Mouse (Mus musculus): ENCODE data around the gene Tasp1. TPM values are rescaled to one million over a fixed set of nuclear protein-coding genes. Genes with fewer than 3 reads are reported as not detected.
"Not testable (repeated sequence)": the region's sequence is repeated elsewhere in the genome, so short reads cannot be mapped to it uniquely, and the experiment has no call there.

The Tasp1 gene
- polyA plus RNA-seq, 1 experiment = 6.1 TPM

GRCm38 (mm10) chr2:139875876-139876275, 190.7 kb downstream of the Tasp1 start:
- H3K27ac ChIP-seq (replicated peaks; ENCODE audit: low read depth, low read length) = no peak overlapping the region
- no peaks in the 10 kb centered on the region for H3K4me1 ChIP-seq (ENCODE audit: control insufficient read depth, insufficient read depth, insufficient read length, low read length)
- H3K4me3 ChIP-seq (ENCODE audit: insufficient read depth, low read depth, low read length) = no peak overlapping the region

DNA sequence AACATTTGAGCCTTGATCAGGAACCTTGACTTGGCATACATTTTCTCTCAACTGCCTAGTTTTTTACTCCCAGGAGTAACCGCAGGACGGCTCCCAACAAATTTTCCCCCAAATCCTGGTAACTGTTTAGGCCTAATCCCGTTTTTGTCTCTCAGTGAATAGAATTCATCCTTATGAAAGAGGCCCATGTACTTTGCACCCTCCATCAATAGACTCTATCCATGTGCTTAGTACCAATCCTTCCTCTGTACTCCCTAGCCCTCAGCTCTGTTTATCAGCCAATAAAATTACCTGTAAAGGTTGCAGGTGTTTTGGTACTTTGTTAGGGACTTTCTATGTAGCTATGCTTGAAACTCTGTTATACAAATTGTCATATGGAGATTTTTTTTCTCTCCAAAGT, 192.4 kb downstream of the Tasp1 start:
- Histone ChIP-seq H3K27ac (replicated peaks; ENCODE audit: low read depth, low read length) (no peak overlapping the region), H3K4me1 (ENCODE audit: control insufficient read depth, insufficient read depth, insufficient read length, low read length) (no peaks in the 10 kb centered on the region), H3K4me3 (ENCODE audit: insufficient read depth, low read depth, low read length) (no peak overlapping the region)

- Histone ChIP-seq H3K4me1 (ENCODE audit: control insufficient read depth, insufficient read depth, insufficient read length, low read length) (no peaks in the 10 kb centered on the region), H3K27ac (replicated peaks; ENCODE audit: low read depth, low read length) (no peak overlapping the region)
These were observed 192.8 kb downstream of the Tasp1 start for GRCm38 (mm10) chr2:139873762-139874161.

GRCm38 (mm10) chr2:139869071-139869470, 197.5 kb downstream of the Tasp1 start:
- not testable (repeated sequence) for H3K4me3 ChIP-seq (ENCODE audit: insufficient read depth, low read depth, low read length); H3K27ac ChIP-seq (replicated peaks; ENCODE audit: low read depth, low read length); H3K4me1 ChIP-seq (ENCODE audit: control insufficient read depth, insufficient read depth, insufficient read length, low read length)

More at GRCm38 (mm10) chr2:139873762-139874161, 192.8 kb downstream of the Tasp1 start:
- H3K4me3 ChIP-seq (ENCODE audit: insufficient read depth, low read depth, low read length) = no peak overlapping the region

GRCm38 (mm10) chr2:139863396-139863795, 203.2 kb downstream of the Tasp1 start:
- H3K4me1 ChIP-seq (ENCODE audit: control insufficient read depth, insufficient read depth, insufficient read length, low read length); H3K27ac ChIP-seq (replicated peaks; ENCODE audit: low read depth, low read length); H3K4me3 ChIP-seq (ENCODE audit: insufficient read depth, low read depth, low read length): not testable (repeated sequence)

DNA sequence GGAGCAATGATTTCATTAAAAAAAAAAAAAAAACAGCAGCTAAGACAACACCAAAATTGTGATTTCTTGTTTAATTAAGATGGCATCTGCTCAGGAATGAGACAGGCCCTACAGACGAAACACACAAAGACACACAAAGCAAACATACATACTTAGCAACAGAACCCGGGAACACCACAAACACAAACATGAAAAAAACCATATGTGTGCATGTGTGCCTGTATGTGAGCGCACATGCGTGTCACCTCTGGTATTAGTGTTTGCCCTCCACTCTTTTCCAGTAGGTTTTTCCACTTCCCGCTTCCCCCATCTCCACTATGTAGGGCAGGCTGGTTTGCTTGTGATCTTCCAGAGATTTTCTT, 206.5 kb downstream of the Tasp1 start:
- Histone ChIP-seq H3K27ac (replicated peaks; ENCODE audit: low read depth, low read length) (no peak overlapping the region), H3K4me3 (ENCODE audit: insufficient read depth, low read depth, low read length) (no peak overlapping the region), H3K4me1 (ENCODE audit: control insufficient read depth, insufficient read depth, insufficient read length, low read length) (no peaks in the 10 kb centered on the region)

DNA sequence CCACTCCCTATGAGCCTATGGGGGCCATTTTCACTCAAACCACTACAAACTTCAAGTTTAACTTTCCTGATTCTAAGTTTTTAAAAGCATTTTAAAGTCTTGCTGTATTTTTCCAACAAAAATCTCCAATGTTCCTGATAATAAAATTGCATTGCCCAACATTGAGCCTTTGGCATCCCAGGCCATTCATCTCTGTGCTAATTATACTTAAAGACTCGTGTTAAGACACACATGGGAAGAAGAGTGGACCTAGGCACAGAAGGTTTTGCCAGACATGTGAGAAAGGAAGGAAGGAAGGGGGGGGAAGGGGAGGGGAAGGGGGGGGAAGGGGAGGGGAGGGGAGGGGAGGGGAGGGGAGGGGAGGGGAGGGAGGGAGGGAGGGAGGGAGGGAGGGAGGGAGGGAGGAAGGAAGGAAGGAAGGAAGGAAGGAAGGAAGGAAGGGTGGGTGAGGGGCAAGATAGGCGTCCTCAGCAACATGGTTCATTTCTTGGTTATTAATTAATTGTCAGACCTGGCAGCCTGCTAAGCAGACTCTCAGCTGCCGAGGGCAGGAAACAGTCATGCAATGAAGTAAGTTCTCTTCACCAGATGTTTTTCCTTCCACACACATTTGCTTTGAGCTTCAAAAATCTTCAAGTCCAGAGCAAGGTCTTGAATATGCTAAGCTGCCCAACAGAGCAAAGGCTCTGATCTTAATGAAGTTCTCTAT, 207.0 kb downstream of the Tasp1 start:
- no peaks in the 10 kb centered on the region for H3K4me1 ChIP-seq (ENCODE audit: control insufficient read depth, insufficient read depth, insufficient read length, low read length)
- H3K4me3 ChIP-seq (ENCODE audit: insufficient read depth, low read depth, low read length) = no peak overlapping the region
- H3K27ac ChIP-seq (replicated peaks; ENCODE audit: low read depth, low read length) = no peak overlapping the region

DNA sequence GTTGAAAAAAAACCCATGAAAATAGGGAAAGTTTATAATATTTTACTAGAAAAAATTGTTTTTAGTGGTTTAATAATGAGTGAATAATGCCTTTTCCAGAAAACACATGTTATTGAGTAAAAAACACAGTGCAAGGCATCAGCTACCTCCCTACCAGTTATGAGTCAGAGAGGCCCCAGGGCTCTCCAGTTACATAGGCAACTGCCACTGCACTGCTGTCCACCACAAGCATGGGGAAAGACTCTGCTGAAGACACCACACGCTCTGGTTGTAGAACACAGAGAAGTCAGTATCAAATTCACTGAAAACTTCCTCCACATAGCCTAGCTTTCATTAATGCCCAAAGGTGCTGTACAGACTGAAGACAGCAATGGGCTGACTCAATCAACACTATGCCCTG, 217.0 kb downstream of the Tasp1 start:
- Histone ChIP-seq H3K27ac (replicated peaks; ENCODE audit: low read depth, low read length) (no peak overlapping the region), H3K4me3 (ENCODE audit: insufficient read depth, low read depth, low read length) (no peak overlapping the region), H3K4me1 (ENCODE audit: control insufficient read depth, insufficient read depth, insufficient read length, low read length) (no peaks in the 10 kb centered on the region)

GRCm38 (mm10) chr2:139841359-139841758, 225.2 kb downstream of the Tasp1 start:
- Histone ChIP-seq H3K4me3 (ENCODE audit: insufficient read depth, low read depth, low read length) (no peak overlapping the region), H3K4me1 (ENCODE audit: control insufficient read depth, insufficient read depth, insufficient read length, low read length) (no peaks in the 10 kb centered on the region), H3K27ac (replicated peaks; ENCODE audit: low read depth, low read length) (no peak overlapping the region)

GRCm38 (mm10) chr2:139840941-139841340, 225.7 kb downstream of the Tasp1 start:
- H3K4me1 ChIP-seq (ENCODE audit: control insufficient read depth, insufficient read depth, insufficient read length, low read length) = no peaks in the 10 kb centered on the region
- H3K4me3 ChIP-seq (ENCODE audit: insufficient read depth, low read depth, low read length) = no peak overlapping the region
- H3K27ac ChIP-seq (replicated peaks; ENCODE audit: low read depth, low read length) = no peak overlapping the region

DNA sequence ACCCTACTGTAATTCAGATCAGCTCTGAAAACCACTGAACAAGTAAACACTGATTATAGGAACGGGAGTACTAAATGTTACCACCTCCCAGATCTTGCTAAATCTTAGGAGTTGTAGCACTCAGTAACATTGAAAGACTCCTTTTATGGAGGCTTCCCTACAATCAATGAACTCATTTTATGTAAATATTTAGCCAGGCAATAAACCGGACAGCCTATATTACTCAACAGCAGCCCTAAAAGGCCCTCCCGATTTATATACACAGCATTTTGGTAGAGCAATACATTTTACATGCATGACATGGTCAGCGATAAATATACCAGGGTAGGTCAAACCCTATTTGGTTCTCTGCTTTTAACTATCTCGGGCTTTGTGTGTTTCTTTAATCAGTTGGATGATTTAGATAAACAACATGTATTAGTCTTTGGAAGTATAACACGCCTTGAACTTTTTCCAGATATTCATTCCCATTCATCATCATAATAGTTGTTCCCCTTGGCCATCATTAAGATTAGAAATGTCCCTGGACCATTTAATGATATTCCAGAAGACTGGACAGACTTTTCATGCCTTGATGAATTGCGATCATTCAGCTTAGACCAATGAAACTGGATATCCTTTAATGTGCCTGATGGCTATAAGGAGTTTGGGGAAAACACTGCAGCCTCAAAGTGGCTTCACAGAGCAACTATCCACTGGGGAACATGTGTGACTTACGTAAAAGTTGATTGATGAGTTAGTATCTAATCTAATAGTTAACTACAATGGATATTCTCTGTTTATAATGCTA, 244.8 kb downstream of the Tasp1 start:
- Histone ChIP-seq H3K4me3 (ENCODE audit: insufficient read depth, low read depth, low read length) (no peak overlapping the region), H3K4me1 (ENCODE audit: control insufficient read depth, insufficient read depth, insufficient read length, low read length) (no peaks in the 10 kb centered on the region), H3K27ac (replicated peaks; ENCODE audit: low read depth, low read length) (no peak overlapping the region)

DNA sequence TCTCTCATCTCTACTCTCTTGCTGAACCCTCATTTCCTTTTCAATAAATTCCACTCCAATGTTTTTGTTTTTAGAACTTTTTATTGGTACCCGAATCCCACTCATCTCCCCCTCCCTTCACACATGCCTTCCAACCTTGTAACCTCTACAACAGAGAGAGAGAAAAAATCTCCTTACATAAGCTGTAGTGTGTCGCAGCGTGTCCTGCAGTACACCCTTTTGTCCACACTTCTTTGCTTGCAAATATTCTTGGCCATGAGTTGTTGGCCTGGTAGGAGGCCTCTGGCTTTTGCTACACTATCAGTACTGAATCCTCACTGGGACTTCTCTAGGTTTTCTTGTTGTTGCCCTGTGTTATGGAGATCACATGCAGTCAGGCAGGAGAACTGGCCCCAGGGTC, 249.3 kb downstream of the Tasp1 start:
- Histone ChIP-seq H3K4me1 (ENCODE audit: control insufficient read depth, insufficient read depth, insufficient read length, low read length) (no peaks in the 10 kb centered on the region), H3K4me3 (ENCODE audit: insufficient read depth, low read depth, low read length) (no peak overlapping the region), H3K27ac (replicated peaks; ENCODE audit: low read depth, low read length) (no peak overlapping the region)

GRCm38 (mm10) chr2:139807887-139808286, 258.7 kb downstream of the Tasp1 start:
- H3K27ac ChIP-seq (replicated peaks; ENCODE audit: low read depth, low read length) = no peak overlapping the region

DNA sequence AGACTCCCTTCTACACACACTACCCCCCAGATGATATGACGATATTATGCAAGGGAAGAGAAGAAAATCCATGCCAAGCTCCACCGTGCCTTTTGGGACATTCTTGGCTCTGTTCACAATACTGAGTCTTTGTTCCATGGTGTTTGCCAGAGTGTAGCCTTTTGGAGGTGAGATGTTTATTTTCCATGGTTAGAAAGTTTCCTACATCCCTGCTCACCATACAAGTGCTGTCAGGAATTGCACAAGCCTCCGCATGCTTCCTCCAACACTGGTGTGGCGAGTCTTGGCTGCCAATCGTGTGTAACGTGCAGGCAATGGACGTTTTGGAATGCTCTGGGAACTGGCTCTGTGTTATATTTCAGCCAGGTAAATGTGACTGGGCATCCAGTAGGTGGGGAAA, 262.6 kb downstream of the Tasp1 start:
- H3K4me1 ChIP-seq (ENCODE audit: control insufficient read depth, insufficient read depth, insufficient read length, low read length) = no peaks in the 10 kb centered on the region
- H3K27ac ChIP-seq (replicated peaks; ENCODE audit: low read depth, low read length) = no peak overlapping the region
- no peak overlapping the region for H3K4me3 ChIP-seq (ENCODE audit: insufficient read depth, low read depth, low read length)

More at GRCm38 (mm10) chr2:139807887-139808286, 258.7 kb downstream of the Tasp1 start:
- Histone ChIP-seq H3K4me1 (ENCODE audit: control insufficient read depth, insufficient read depth, insufficient read length, low read length) (no peaks in the 10 kb centered on the region), H3K4me3 (ENCODE audit: insufficient read depth, low read depth, low read length) (no peak overlapping the region)

DNA sequence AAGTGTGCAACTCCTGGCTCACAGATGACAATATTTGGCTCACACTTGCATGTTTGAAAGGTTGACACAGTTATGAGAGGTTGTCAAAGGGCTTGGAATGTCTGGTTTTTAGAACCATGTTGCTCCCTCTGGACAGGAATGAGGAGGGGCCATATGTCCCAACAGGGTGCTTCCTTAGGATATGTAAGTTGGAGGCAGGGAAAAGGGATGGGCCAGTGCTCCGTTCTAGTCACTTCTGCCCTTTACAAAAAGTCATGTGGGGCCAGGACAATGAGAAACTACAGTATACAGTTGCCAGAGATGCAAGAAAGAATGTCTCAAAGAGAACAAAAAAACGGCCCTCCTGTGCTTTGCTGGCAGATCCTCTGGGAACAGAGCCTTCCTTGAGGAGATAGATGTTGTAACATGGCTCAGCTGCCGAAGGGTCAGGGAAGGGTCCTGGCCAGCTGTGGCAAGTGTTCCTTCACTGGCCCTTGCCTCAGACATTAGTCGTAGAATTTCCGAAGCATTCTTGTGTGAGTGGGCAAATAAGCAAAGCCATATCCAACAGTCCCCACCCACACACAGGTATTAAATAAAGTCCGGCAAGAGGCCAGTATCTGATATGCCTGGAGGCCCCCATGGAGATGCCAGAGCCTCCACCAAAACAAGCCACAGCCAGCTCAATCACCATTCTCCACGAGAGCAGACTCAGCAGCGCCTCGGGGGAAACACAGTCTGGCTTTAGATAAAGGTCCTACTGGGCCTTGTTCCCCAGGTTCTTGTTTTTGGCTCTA, 274.1 kb downstream of the Tasp1 start:
- Histone ChIP-seq H3K4me1 (ENCODE audit: control insufficient read depth, insufficient read depth, insufficient read length, low read length) (no peaks in the 10 kb centered on the region), H3K4me3 (ENCODE audit: insufficient read depth, low read depth, low read length) (no peak overlapping the region), H3K27ac (replicated peaks; ENCODE audit: low read depth, low read length) (no peak overlapping the region)
